Mouse (Mus musculus) forebrain, postnatal 0 days (tissue): ENCODE data around the gene Wdr20. TPM values are rescaled to one million over a fixed set of nuclear protein-coding genes. Genes with fewer than 3 reads are reported as not detected.
"Not testable (repeated sequence)": the region's sequence is repeated elsewhere in the genome, so short reads cannot be mapped to it uniquely, and the experiment has no call there.

Experiments
- ATAC-seq: fragments of 200-750 bp; cut with Nextera tagmentation; 2 replicates; pipeline ENCODE4 v1.8.0; 2017; ENCODE audit warnings: mild to moderate bottlenecking, moderate library complexity
- DNase-seq: peaks from one replicate; pipeline ENCODE4 v3.0.0-alpha.2; 2015
- H3K27ac ChIP-seq: fragments of 300-500 bp; sonication (generic); 2 replicates; pipeline ENCODE4 v1.5.1; 2014; ENCODE audit warnings: low read depth, mild to moderate bottlenecking, antibody characterized with exemption, low read length, moderate library complexity, mixed read lengths
- H3K27me3 ChIP-seq: fragments of 300-500 bp; sonication (generic); 2 replicates; pipeline ENCODE4 v1.6.1; 2014; ENCODE audit warnings: mild to moderate bottlenecking, low read length, mixed read lengths; ENCODE audit not compliant: insufficient read depth
- H3K36me3 ChIP-seq: fragments of 300-500 bp; sonication (generic); 2 replicates; pipeline ENCODE4 v1.6.1; 2014; ENCODE audit warnings: mild to moderate bottlenecking, moderate library complexity; ENCODE audit not compliant: insufficient read depth
- H3K4me1 ChIP-seq: fragments of 300-500 bp; sonication (generic); 2 replicates; pipeline ENCODE4 v1.6.1; 2014; ENCODE audit warnings: antibody characterized with exemption; ENCODE audit not compliant: insufficient read depth
- H3K4me2 ChIP-seq: fragments of 300-500 bp; sonication (generic); 2 replicates; pipeline ENCODE4 v1.6.1; 2014; ENCODE audit warnings: low read depth, mild to moderate bottlenecking, moderate library complexity
- H3K4me3 ChIP-seq: fragments of 300-500 bp; sonication (generic); 2 replicates; pipeline ENCODE4 v1.5.1; 2014; ENCODE audit warnings: low read depth, low read length, mixed read lengths
- H3K9ac ChIP-seq: fragments of 300-500 bp; sonication (generic); 2 replicates; pipeline ENCODE4 v1.6.1; 2014; ENCODE audit warnings: mild to moderate bottlenecking
- H3K9me3 ChIP-seq: fragments of 300-500 bp; sonication (generic); 2 replicates; pipeline ENCODE4 v1.6.1; 2016; ENCODE audit warnings: low read length
- CTCF ChIP-seq: sonication (generic); IDR thresholded peaks from 2 replicates; pipeline ENCODE4 v1.5.1; 2016; ENCODE audit warnings: antibody characterized with exemption, control low read depth, low read depth
- WGBS: fragments of 180-500 bp; shearing (Covaris S2); extraction: QIAGEN DNeasy Blood & Tissue Kit; methylation state at CpG from one replicate; pipeline ENCODE4 v1.1.7; 2014; 5-methylcytosine and 5-hydroxymethylcytosine counted together
- polyA plus RNA-seq: library from polyadenylated mRNA; unstranded; fragments of >200 nt; fragmentation: Nextera tagmentation; extraction: Ambion mirVana; gene quantifications from 2 replicates; pipeline ENCODE4 v1.2.1, GENCODE M21; 2015
- total RNA-seq: library from RNA; depleted of rRNA; stranded (reverse); fragments of >200 nt; gene quantifications from 2 replicates; pipeline ENCODE4 v1.2.3, GENCODE M21; 2014

Gene Wdr20
- total and polyA plus RNA-seq, 2 experiments from 2014 or later: 17.0 to 40.3 TPM

DNA sequence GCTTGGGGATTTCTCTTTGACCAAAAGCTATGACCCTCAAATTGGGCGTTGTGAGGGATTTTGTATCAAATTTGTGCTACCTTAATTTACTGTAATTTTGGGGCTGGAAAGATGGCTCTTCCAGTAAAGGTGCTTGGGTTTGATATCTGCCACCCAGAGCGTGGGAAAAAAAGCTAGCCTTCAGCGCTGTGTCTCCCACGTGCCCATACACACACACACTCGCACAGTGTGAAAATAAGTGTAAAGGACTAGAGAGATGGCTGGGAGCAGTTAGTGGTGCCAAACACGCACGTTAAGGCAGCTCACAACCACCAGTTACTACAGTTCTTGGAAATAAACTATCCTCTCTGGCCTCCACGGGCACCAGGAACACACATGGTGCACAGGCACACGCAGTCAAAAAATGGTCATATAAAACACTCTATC lies 40.8 kb upstream of the Wdr20 start:
- WGBS: 41% methylated on average over 9 of the region's 9 CpGs

DNA sequence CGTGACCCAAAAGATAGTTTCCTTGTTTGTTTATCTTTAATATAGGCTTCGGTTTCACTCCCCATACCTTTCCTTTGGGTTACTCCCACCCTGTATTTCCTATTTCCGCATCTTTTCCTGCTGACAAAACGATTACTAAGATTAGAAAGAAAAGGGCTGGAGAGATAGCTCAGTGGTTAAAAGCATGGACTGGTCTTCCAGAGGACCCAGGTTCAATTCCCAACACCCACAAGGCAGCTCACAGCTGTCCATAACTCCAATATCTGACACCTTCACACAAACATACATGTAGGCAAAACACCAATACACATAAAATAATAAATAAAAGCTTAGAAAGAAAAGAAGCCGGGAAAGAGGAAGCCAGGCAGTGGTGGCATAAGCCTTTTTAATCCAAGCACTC lies 40.3 kb upstream of the Wdr20 start:
- 76% methylated on average over 5 of the region's 5 CpGs for WGBS
- TF ChIP-seq CTCF: no peak
- H3K4me2 ChIP-seq: no peak overlapping the region
- ATAC-seq (no peak), DNase-seq (no peak)
- peaks cover 7% of the 10 kb centered on the region for H3K4me1 ChIP-seq
- no peaks in the 10 kb centered on the region for H3K9me3 ChIP-seq
- H3K4me3 ChIP-seq: no peak overlapping the region
- no peak overlapping the region for H3K27ac ChIP-seq
- peaks cover 19% of the 10 kb centered on the region for H3K36me3 ChIP-seq
- no peaks in the 10 kb centered on the region; the same call in 1 of the 2 replicates for H3K27me3 ChIP-seq
- no peak overlapping the region for H3K9ac ChIP-seq

More for the DNA sequence above, 40.8 kb upstream of the Wdr20 start:
- peak overlapping the region; percentile 99 for H3K4me3 ChIP-seq
- DNase-seq (no peak), ATAC-seq (no peak)
- peak overlapping the region; percentile 82 for H3K4me2 ChIP-seq
- peak overlapping the region; percentile 99 for H3K27ac ChIP-seq
- H3K9ac ChIP-seq: peak overlapping the region; percentile 72
- H3K4me1 ChIP-seq: peaks cover 7% of the 10 kb centered on the region
- no peaks in the 10 kb centered on the region; the same call in 1 of the 2 replicates for H3K27me3 ChIP-seq
- H3K36me3 ChIP-seq: peaks cover 22% of the 10 kb centered on the region
- no peaks in the 10 kb centered on the region for H3K9me3 ChIP-seq
- TF ChIP-seq CTCF: no peak

DNA sequence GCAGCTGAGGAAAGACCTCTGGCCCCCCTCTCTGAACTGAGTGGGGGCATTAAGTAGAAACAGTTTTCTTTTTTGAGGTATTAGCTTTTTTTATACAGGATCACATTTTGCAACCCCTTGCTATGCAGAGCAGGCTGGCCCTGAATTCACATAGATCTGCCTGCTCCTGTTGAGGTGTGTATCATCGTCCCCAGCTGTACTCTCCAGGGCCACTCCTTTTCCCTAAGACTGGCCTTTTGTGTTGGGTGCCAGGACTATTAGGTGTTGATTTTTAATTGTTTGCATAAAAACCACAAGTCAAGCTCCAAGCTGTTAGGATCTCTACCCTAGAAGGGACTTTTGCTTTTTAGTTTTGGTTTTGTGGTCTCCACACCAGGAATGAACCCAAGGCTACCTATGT lies 39.7 kb upstream of the Wdr20 start:
- no peak for TF ChIP-seq CTCF
- WGBS: 87% methylated on average over 1 of the region's 1 CpGs
- ATAC-seq (no peak), DNase-seq (no peak)
- Histone ChIP-seq H3K27me3 (no peaks in the 10 kb centered on the region; the same call in 1 of the 2 replicates), H3K4me3 (no peak overlapping the region), H3K36me3 (peaks cover 14% of the 10 kb centered on the region), H3K9me3 (no peaks in the 10 kb centered on the region), H3K9ac (no peak overlapping the region), H3K27ac (no peak overlapping the region), H3K4me2 (no peak overlapping the region), H3K4me1 (peaks cover 7% of the 10 kb centered on the region)

DNA sequence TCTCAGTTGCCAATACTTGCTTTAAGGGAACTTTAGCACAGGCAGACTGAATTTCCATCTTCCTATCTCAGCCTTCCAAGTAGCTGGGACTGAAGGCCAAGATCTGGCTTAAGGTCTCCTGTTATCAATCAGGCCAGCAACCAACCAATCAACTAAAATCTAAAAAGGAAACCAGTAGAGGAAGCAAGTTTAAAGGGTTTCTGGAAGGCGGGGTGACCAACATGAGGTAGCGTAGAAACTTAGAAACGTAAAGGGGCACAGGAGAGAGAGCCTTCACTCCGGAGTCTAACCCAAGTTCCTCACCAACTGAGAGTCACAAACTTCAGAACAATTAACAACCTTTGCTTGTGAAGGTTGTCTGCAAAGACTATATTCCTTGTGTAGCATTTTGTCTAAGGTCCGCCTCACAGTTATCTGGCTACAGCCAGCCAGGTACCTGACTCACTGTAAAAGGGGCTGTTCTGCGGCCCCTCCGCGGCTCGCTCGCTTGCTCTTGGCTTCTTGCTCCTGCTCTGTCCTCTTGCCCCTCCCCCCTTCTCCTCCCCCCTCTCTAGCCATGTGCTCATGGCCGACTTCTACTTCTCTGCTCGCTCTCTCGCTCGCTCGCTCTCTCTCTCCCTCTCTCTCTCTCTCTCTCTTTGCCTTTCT lies 39.1 kb upstream of the Wdr20 start:
- no peak for ATAC-seq

DNA sequence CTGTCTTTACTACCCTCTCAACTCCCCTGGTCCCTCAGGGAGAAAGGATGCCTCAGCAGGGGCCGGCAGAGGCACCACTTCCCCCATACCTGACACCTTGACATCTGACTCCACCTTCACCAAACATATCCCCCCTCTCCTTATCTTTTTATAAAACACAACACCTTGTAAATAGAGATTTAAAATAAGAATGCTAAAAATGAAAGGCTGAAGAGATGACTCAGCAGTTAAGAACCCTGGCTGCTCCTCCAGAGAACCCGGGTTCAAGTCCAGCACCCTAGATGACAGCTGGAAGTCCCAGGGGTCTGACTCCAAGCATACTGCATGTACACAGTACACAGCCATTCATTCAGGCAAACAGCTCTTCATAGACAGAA lies 38.6 kb upstream of the Wdr20 start:
- 55% methylated on average over 2 of the region's 2 CpGs for WGBS
- Histone ChIP-seq H3K4me2 (no peak overlapping the region), H3K36me3 (peaks cover 7% of the 10 kb centered on the region), H3K27ac (no peak overlapping the region), H3K4me1 (peaks cover 7% of the 10 kb centered on the region), H3K9ac (no peak overlapping the region), H3K9me3 (no peaks in the 10 kb centered on the region), H3K4me3 (no peak overlapping the region), H3K27me3 (no peaks in the 10 kb centered on the region; the same call in 1 of the 2 replicates)
- DNase-seq (no peak), ATAC-seq (no peak)
- TF ChIP-seq CTCF: no peak

More for the DNA sequence above, 39.1 kb upstream of the Wdr20 start:
- Histone ChIP-seq H3K9ac (no peak overlapping the region), H3K4me2 (no peak overlapping the region), H3K36me3 (peaks cover 10% of the 10 kb centered on the region), H3K4me3 (no peak overlapping the region), H3K27ac (no peak overlapping the region), H3K4me1 (peaks cover 7% of the 10 kb centered on the region), H3K9me3 (no peaks in the 10 kb centered on the region), H3K27me3 (no peaks in the 10 kb centered on the region; the same call in 1 of the 2 replicates)
- TF ChIP-seq CTCF: no peak
- WGBS: 51% methylated on average over 15 of the region's 15 CpGs
- no peak for DNase-seq

DNA sequence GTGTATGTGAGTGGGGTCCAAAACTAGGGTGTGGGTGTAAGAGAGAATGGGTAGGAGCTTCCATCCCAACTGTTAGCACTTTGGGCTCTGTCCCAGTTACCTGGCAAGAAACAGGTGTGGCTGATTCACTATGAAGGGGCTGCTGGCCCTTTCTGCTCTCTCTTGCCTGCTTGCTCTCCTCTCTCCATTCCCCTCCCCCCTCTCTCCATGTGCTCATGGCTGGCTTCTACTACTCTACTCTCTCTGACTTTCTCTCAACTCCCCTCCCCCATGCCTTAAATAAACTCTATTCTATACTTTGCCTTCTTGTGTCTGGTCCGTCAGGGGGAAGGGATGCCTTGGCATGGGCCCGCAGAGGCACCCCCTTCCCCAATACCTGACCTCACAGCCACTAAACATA lies 37.0 kb upstream of the Wdr20 start:
- Histone ChIP-seq H3K36me3 (no peaks in the 10 kb centered on the region), H3K9me3 (no peaks in the 10 kb centered on the region), H3K4me2 (no peak overlapping the region), H3K27me3 (no peaks in the 10 kb centered on the region; the same call in 1 of the 2 replicates), H3K4me3 (no peak overlapping the region), H3K9ac (no peak overlapping the region), H3K27ac (no peak overlapping the region), H3K4me1 (no peaks in the 10 kb centered on the region; the same call in 1 of the 2 replicates)
- ATAC-seq (no peak), DNase-seq (no peak)
- no peak for TF ChIP-seq CTCF
- 66% methylated on average over 2 of the region's 2 CpGs for WGBS

GRCm38 (mm10) chr12:110701363-110701762 lies 36.4 kb upstream of the Wdr20 start:
- not testable (repeated sequence) for DNase-seq, H3K4me3 ChIP-seq, H3K9me3 ChIP-seq, H3K4me1 ChIP-seq, H3K4me2 ChIP-seq, H3K9ac ChIP-seq, ATAC-seq, H3K27me3 ChIP-seq, H3K27ac ChIP-seq, H3K36me3 ChIP-seq
- 33% methylated on average over 1 of the region's 3 CpGs for WGBS
